Mouse (Mus musculus): Measurements from ENCODE around the gene Tmem177.

DNA sequence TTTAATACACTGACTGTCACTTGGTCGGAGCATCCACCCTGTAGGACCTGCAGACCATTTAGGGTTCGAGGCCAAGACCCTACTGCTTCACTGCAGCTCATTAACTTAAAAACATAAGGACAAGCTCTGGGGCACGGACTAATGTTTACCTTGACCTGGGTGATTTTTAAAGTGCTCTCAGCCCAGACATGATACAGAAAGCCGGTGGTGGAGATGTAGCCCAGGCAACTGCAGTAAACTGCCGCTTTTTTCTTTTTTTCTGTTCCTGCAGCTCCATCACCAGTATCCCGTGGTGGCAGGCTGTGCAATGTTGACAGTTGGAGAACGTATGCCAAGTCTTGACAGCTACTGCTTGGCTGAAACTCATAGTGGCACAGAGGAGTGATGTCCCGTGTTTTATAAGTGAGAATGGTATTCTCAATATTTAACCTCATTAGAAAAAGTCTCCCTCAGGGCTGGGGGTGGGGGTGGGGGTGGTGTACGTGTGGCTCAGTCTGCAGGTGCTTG is 44.8 kb upstream of the Tmem177 start:
- TF ChIP-seq CTCF (IDR thresholded peaks at IDR 0.05; ENCODE audit: low read depth, low read length), result no peak
- TF ChIP-seq GATA1 (IDR thresholded peaks at IDR 0.05; ENCODE audit: borderline replicate concordance, low read length), result no peak
- TF ChIP-seq TAL1 (conservative IDR thresholded peaks at IDR 0.05; ENCODE audit: low read depth, low read length), result no peak
- TF ChIP-seq POLR2AphosphoS5 (IDR thresholded peaks at IDR 0.05; ENCODE audit: insufficient replicate concordance, low read depth, low read length), result no peak
- TF ChIP-seq GATA2 (IDR thresholded peaks at IDR 0.05; ENCODE audit: borderline replicate concordance, low read depth, low read length), result no peak

Measured in G1E (cell line).